Mouse (Mus musculus): ENCODE measurements around the gene Hs2st1.

DNA sequence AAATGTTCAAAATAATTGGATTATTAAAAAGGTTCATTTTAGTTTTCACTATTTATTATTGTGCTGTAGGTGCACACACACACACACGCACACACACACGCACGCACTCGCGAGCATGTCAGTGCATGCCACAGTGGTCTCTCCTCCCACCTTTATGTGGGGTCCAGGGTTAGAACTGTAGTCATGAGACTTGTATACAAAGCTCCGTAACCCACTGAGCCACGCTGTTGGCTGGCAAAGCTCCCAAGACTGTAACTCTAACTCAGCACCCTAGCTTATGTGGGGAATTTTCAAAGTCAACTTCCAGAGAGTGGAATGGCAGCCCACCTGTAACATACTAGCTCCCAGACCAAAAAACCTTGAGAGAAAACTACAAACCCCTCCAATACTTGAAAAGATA is 24.8 kb downstream of the Hs2st1 start:
- TF ChIP-seq CTCF (IDR thresholded peaks at IDR 0.05; ENCODE audit: insufficient read depth, low read depth, low read length) (no peak), POLR2A (IDR thresholded peaks at IDR 0.05; ENCODE audit: insufficient read depth, low read depth, low read length) (no peak)

Data from olfactory bulb, adult 2 months (tissue).